Mouse (Mus musculus): ENCODE measurements around the gene Gadl1. TPM values are rescaled to one million over a fixed set of nuclear protein-coding genes. Genes with fewer than 3 reads are reported as not detected.

Gene Gadl1
- polyA plus RNA-seq, 1 experiment, result not detected

GRCm38 (mm10) chr9:116041369-116041768 is 132.1 kb downstream of the Gadl1 start:
- TF ChIP-seq GATA1 (IDR thresholded peaks at IDR 0.05; ENCODE audit: low read length), result no peak

GRCm38 (mm10) chr9:116041787-116042186 is 132.5 kb downstream of the Gadl1 start:
- no peak for TF ChIP-seq GATA1 (IDR thresholded peaks at IDR 0.05; ENCODE audit: low read length)

DNA sequence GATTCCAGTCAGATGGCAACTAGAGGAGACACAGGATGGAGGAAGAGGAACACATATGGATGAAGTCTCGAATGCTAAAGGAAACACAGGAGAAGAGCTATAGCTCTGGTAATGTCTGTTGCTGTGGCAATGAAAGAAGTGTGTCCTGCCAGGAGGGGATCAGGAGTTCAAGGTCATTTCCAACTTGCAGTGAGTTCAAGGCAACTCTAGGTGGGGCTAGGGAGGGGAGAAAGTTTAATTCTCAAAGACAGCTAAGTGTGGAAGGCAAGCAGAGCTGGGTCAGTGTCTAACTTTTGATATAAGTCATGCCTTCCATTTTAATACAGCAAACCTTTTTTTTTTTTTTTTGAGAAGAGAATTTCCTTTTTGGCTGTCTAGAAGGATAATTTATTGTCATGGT is 140.7 kb downstream of the Gadl1 start:
- TF ChIP-seq GATA1 (IDR thresholded peaks at IDR 0.05; ENCODE audit: low read length), result no peak

DNA sequence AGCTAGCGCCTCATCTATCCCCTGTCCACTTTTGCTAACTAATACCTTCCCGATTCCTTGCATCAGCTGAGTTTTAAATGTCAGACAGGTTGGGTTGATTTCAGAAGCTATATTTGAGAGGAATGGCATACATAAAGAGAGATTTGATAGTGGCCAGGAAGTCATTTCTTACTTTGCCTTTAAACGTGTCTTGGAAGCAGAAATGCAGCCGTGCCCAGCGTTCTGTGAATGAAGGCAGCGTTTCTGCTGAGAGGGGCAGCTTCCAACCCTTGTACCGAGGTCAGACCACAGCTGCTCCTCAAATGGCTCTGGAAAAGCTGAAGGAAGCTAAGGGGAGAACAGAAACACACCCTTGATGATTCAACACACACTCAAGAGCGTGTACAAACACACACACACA is 144.7 kb downstream of the Gadl1 start:
- no peak for TF ChIP-seq GATA1 (IDR thresholded peaks at IDR 0.05; ENCODE audit: low read length)

DNA sequence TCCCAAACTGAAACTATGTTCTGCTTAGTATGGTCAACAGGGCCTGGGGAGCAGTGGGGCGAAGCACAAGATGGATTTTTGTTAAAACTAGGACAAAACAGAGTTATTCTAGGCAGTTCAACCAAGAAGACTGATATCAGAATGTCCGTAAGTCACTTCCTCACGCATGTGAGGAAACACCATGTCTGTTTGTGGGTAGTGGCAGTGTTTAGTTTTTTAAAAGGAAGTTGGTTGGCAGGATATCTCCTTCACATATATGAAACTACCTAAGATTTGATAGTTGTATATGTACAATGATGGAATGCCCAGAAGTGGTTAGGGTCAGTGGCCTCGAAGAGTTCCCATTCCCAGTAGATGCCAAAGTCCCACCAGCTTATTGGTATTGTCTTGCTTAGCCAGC is 149.2 kb downstream of the Gadl1 start:
- no peak for TF ChIP-seq GATA1 (IDR thresholded peaks at IDR 0.05; ENCODE audit: low read length)

GRCm38 (mm10) chr9:116059156-116059555 is 149.9 kb downstream of the Gadl1 start:
- no peak for TF ChIP-seq GATA1 (IDR thresholded peaks at IDR 0.05; ENCODE audit: low read length)

DNA sequence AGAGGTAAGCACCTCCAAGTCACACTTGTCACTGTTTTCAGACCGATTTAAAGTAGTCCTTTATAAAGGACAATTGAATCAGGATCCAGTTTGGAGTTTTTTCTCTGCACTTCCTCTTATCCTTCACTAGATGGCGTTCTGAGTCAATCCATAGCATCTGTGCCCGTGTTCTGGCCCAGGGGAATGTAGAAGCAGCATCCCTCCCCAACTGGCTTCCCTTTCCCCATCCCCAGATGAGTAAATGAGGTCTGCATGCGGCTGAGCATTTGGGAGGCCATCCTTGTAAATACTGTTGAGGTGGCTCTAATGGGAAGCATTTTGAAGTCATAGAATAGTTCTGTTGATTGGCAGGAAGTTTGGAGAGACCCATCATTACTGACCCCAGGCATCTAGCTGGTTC is 151.4 kb downstream of the Gadl1 start:
- no peak for TF ChIP-seq GATA1 (IDR thresholded peaks at IDR 0.05; ENCODE audit: low read length)

DNA sequence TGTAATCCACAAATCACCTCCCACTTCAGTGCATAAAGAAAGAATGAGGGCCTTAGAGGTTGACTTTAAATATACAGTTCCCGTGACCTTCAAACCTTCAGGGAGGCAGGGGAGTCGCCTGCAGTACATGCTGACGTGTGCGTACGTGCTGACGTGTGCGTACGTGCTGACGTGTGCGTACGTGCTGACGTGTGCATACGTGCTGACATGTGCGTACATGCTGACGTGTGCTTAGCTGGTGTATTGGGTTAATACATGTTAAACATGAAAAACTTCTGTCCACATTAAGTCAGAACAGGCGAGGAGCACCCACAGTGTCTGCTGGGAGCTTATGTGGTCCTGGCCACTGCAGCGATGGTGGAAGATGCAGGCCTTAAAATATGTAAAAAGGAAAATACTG is 155.5 kb downstream of the Gadl1 start:
- no peak for TF ChIP-seq GATA1 (IDR thresholded peaks at IDR 0.05; ENCODE audit: low read length)

DNA sequence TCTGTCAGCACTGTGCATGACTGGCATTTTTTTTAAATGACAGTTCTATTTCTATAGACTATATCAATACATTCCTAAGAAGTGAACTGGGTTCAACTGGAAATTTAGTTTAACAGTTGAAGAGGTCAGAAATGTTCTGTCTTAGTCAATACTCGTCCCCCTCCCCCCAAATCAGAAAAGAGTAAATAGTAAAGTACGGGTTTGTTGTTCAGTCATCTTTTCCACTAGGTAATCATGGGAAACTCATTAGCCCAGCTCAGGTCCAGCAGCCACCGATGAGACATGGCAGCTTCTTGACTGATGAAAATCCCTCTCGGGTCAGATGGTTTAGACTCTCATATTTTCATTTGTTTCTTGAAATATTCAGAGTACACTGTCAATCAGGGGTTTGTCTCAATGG is 166.9 kb downstream of the Gadl1 start:
- TF ChIP-seq GATA1 (IDR thresholded peaks at IDR 0.05; ENCODE audit: low read length), result no peak

- TF ChIP-seq GATA1 (IDR thresholded peaks at IDR 0.05; ENCODE audit: low read length), result no peak
Observed at GRCm38 (mm10) chr9:116076946-116077345, 167.7 kb downstream of the Gadl1 start.

- TF ChIP-seq GATA1 (IDR thresholded peaks at IDR 0.05; ENCODE audit: low read length), result no peak
Observed at GRCm38 (mm10) chr9:116077419-116077818, 168.2 kb downstream of the Gadl1 start.

DNA sequence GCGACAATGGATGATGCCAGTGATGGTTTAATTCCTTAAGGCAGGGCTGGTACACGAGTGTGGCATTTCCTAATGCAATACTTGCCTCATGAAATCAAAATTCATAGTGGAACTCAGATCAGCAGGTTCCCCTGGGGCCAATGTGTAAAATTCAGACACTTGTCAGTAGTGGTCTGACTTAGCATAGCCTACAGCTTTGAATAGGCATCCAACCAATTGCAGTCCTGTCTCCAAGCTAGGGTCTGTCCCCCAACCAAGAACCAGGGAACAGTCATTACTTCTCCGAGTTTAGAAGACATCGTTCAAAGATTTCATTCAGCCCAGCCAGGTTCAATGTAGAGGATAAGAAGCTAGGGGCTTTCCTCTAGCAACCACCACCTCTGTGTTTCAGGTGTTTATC is 172.5 kb downstream of the Gadl1 start:
- no peak for TF ChIP-seq GATA1 (IDR thresholded peaks at IDR 0.05; ENCODE audit: low read length)

- TF ChIP-seq GATA1 (IDR thresholded peaks at IDR 0.05; ENCODE audit: low read length), result no peak
Observed at GRCm38 (mm10) chr9:116083300-116083699, 174.0 kb downstream of the Gadl1 start.

GRCm38 (mm10) chr9:116083726-116084323 is 174.6 kb downstream of the Gadl1 start:
- TF ChIP-seq GATA1 (IDR thresholded peaks at IDR 0.05; ENCODE audit: low read length), result no peak

- no peak for TF ChIP-seq GATA1 (IDR thresholded peaks at IDR 0.05; ENCODE audit: low read length)
Observed at GRCm38 (mm10) chr9:116084324-116084931, 175.2 kb downstream of the Gadl1 start.

GRCm38 (mm10) chr9:116085999-116086398 is 176.7 kb downstream of the Gadl1 start:
- TF ChIP-seq GATA1 (IDR thresholded peaks at IDR 0.05; ENCODE audit: low read length), result no peak

- TF ChIP-seq GATA1 (IDR thresholded peaks at IDR 0.05; ENCODE audit: low read length), result no peak
Observed at GRCm38 (mm10) chr9:116087263-116087662, 178.0 kb downstream of the Gadl1 start.

Data from G1E-ER4 (cell line).